Mouse (Mus musculus) hindbrain, embryonic 16.5 days (tissue): ENCODE measurements at regions not wholly inside any gene's neighbourhood (a gene's known extent, or its start where the extent isn't known, plus 50 kb on each side); places are given as distances from the start of the nearest gene placed in this dataset.

ENCODE experiments used
- ATAC-seq: fragments of 200-750 bp; cut with Nextera tagmentation; 2 replicates; pipeline ENCODE4 v1.8.0; 2017; ENCODE audit warnings: moderate TSS enrichment, moderate library complexity
- H3K27ac ChIP-seq: fragments of 300-500 bp; sonication (generic); 2 replicates; pipeline ENCODE4 v1.5.1; 2014; ENCODE audit warnings: low read depth, mild to moderate bottlenecking, control low read depth, low read length, moderate library complexity
- H3K27me3 ChIP-seq: fragments of 300-500 bp; sonication (generic); replicated peaks from 2 replicates; pipeline ENCODE4 v1.6.1; 2014; ENCODE audit warnings: low read length; ENCODE audit not compliant: control insufficient read depth, insufficient read depth
- H3K36me3 ChIP-seq: fragments of 300-500 bp; sonication (generic); 2 replicates; pipeline ENCODE4 v1.6.1; 2014; ENCODE audit warnings: mild to moderate bottlenecking, low read length, moderate library complexity, mixed read lengths; ENCODE audit not compliant: control insufficient read depth, insufficient read depth
- H3K4me1 ChIP-seq: fragments of 300-500 bp; sonication (generic); 2 replicates; pipeline ENCODE4 v1.6.1; 2014; ENCODE audit warnings: low read depth, low read length; ENCODE audit not compliant: control insufficient read depth, insufficient read depth
- H3K4me2 ChIP-seq: fragments of 300-500 bp; sonication (generic); 2 replicates; pipeline ENCODE4 v1.6.1; 2014; ENCODE audit warnings: mild to moderate bottlenecking, low read length, control low read depth, moderate library complexity
- H3K4me3 ChIP-seq: fragments of 300-500 bp; sonication (generic); 2 replicates; pipeline ENCODE4 v1.5.1; 2014; ENCODE audit warnings: mild to moderate bottlenecking, low read length, control low read depth, moderate library complexity
- H3K9ac ChIP-seq: fragments of 300-500 bp; sonication (generic); 2 replicates; pipeline ENCODE4 v1.6.1; 2014; ENCODE audit warnings: low read depth, mild to moderate bottlenecking, control low read depth, low read length, moderate library complexity
- H3K9me3 ChIP-seq: fragments of 300-500 bp; sonication (generic); 2 replicates; pipeline ENCODE4 v1.6.1; 2014; ENCODE audit warnings: mild to moderate bottlenecking, low read length, moderate library complexity; ENCODE audit not compliant: control insufficient read depth
- WGBS: fragments of 180-500 bp; shearing (Covaris S2); extraction: QIAGEN DNeasy Blood & Tissue Kit; methylation state at CpG from one replicate; pipeline ENCODE4 v1.1.7; 2014; 5-methylcytosine and 5-hydroxymethylcytosine counted together

- Histone ChIP-seq H3K36me3 (no peaks in the 10 kb centered on the region), H3K27ac (no peak overlapping the region), H3K4me3 (no peak overlapping the region), H3K9ac (no peak overlapping the region), H3K4me2 (no peak overlapping the region), H3K27me3 (no peaks in the 10 kb centered on the region), H3K9me3 (no peaks in the 10 kb centered on the region), H3K4me1 (no peaks in the 10 kb centered on the region; the same call in 1 of the 2 replicates)
- 92% methylated on average over 3 of the region's 3 CpGs for whole genome bisulfite sequencing
- no peak for ATAC-seq
These were observed 583.6 kb upstream of the Nr5a2 start for GRCm38 (mm10) chr1:137543828-137544227.

GRCm38 (mm10) chr1:137541453-137541852 lies 581.2 kb upstream of the Nr5a2 start:
- H3K9ac ChIP-seq: no peak overlapping the region
- no peak for ATAC-seq
- H3K4me2 ChIP-seq: no peak overlapping the region
- no peak overlapping the region for H3K4me3 ChIP-seq
- no peaks in the 10 kb centered on the region for H3K27me3 ChIP-seq
- WGBS: 70% methylated on average over 9 of the region's 9 CpGs
- H3K36me3 ChIP-seq: no peaks in the 10 kb centered on the region
- H3K4me1 ChIP-seq: no peaks in the 10 kb centered on the region; the same call in 1 of the 2 replicates
- H3K9me3 ChIP-seq: no peaks in the 10 kb centered on the region
- no peak overlapping the region for H3K27ac ChIP-seq

GRCm38 (mm10) chr1:137539424-137540116 lies 579.3 kb upstream of the Nr5a2 start:
- H3K4me2 ChIP-seq: no peak overlapping the region
- no peak overlapping the region for H3K27ac ChIP-seq
- no peak overlapping the region for H3K9ac ChIP-seq
- no peaks in the 10 kb centered on the region for H3K36me3 ChIP-seq
- WGBS: 79% methylated on average over 12 of the region's 12 CpGs
- no peak for ATAC-seq
- H3K4me1 ChIP-seq: no peaks in the 10 kb centered on the region
- H3K27me3 ChIP-seq: no peaks in the 10 kb centered on the region
- H3K9me3 ChIP-seq: no peaks in the 10 kb centered on the region
- H3K4me3 ChIP-seq: no peak overlapping the region

DNA sequence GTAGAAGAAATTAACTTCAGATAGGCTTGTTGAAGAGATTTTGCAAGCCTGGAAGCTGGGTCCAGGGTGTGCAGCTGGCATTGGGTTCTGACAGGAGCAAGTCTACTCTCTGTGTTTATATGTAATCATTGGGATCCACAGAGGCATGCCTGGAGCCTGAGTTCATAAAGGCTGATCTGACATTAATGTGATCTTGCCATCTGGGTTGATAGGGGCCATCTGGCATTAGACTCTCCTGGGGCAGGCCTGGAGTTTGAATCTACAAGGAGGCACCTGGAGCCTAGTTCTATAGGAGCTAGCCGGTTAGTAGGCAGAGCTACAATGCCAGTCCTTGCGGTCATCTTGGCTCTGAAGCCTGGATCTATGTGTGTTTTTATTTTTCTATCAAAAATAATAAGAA lies 554.5 kb upstream of the Nr5a2 start:
- Histone ChIP-seq H3K27me3 (no peaks in the 10 kb centered on the region), H3K27ac (no peak overlapping the region), H3K9me3 (no peaks in the 10 kb centered on the region), H3K9ac (no peak overlapping the region), H3K4me1 (no peaks in the 10 kb centered on the region), H3K36me3 (no peaks in the 10 kb centered on the region), H3K4me2 (no peak overlapping the region), H3K4me3 (no peak overlapping the region)
- ATAC-seq: peak; percentile 34; the same call in 1 of the 2 replicates
- 55% methylated on average over 2 of the region's 2 CpGs for WGBS

- Histone ChIP-seq H3K27ac (no peak overlapping the region), H3K27me3 (no peaks in the 10 kb centered on the region), H3K9me3 (no peaks in the 10 kb centered on the region), H3K4me1 (no peaks in the 10 kb centered on the region), H3K36me3 (no peaks in the 10 kb centered on the region), H3K9ac (no peak overlapping the region), H3K4me2 (no peak overlapping the region), H3K4me3 (no peak overlapping the region)
- 82% methylated on average over 8 of the region's 8 CpGs for WGBS
- no peak for ATAC-seq
These were observed 543.6 kb upstream of the Nr5a2 start for GRCm38 (mm10) chr1:137503704-137504422.

DNA sequence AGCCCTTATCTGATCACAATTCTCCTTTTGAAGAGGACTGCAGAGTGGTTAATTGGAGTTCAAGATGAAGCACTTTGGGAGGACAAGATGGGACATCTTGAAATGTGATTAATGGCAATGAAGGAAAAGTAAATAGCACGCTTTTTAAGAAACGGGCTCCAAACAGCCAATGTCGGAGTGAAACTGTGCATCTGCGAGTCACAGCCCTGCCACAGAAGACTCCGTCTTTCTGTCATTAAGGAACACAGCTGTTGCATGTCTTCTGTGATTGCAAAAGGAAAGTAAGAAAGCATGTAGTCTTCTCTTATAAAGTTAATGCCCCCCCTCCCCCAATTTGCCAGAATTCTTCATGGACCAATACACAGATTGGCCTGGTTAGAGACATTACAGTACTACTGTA lies 528.0 kb upstream of the Nr5a2 start:
- H3K9ac ChIP-seq: no peak overlapping the region
- H3K4me1 ChIP-seq: no peaks in the 10 kb centered on the region
- ATAC-seq: no peak
- no peak overlapping the region for H3K4me3 ChIP-seq
- H3K27me3 ChIP-seq: no peaks in the 10 kb centered on the region
- H3K4me2 ChIP-seq: no peak overlapping the region
- H3K9me3 ChIP-seq: no peaks in the 10 kb centered on the region
- no peak overlapping the region for H3K27ac ChIP-seq
- H3K36me3 ChIP-seq: no peaks in the 10 kb centered on the region
- WGBS: 77% methylated on average over 5 of the region's 5 CpGs

- Histone ChIP-seq H3K27ac (no peak overlapping the region), H3K4me3 (no peak overlapping the region), H3K27me3 (no peaks in the 10 kb centered on the region), H3K9ac (no peak overlapping the region), H3K4me1 (no peaks in the 10 kb centered on the region), H3K36me3 (no peaks in the 10 kb centered on the region), H3K4me2 (no peak overlapping the region), H3K9me3 (no peaks in the 10 kb centered on the region)
- WGBS: 54% methylated on average over 1 of the region's 1 CpGs
- ATAC-seq: no peak
These were observed 518.2 kb upstream of the Nr5a2 start for GRCm38 (mm10) chr1:137478459-137478858.

GRCm38 (mm10) chr1:137477239-137477638 lies 517.0 kb upstream of the Nr5a2 start:
- WGBS: 79% methylated on average over 3 of the region's 3 CpGs
- H3K36me3 ChIP-seq: no peaks in the 10 kb centered on the region
- no peak overlapping the region for H3K4me3 ChIP-seq
- no peak overlapping the region for H3K27ac ChIP-seq
- H3K4me1 ChIP-seq: no peaks in the 10 kb centered on the region
- no peaks in the 10 kb centered on the region for H3K27me3 ChIP-seq
- H3K9me3 ChIP-seq: no peaks in the 10 kb centered on the region
- ATAC-seq: no peak
- H3K9ac ChIP-seq: no peak overlapping the region
- no peak overlapping the region for H3K4me2 ChIP-seq

- Histone ChIP-seq H3K4me1 (no peaks in the 10 kb centered on the region), H3K9ac (no peak overlapping the region), H3K27me3 (no peaks in the 10 kb centered on the region), H3K4me3 (no peak overlapping the region), H3K27ac (no peak overlapping the region), H3K4me2 (no peak overlapping the region), H3K9me3 (no peaks in the 10 kb centered on the region), H3K36me3 (no peaks in the 10 kb centered on the region)
- 84% methylated on average over 4 of the region's 4 CpGs for WGBS
- ATAC-seq: no peak
These were observed 514.6 kb upstream of the Nr5a2 start for GRCm38 (mm10) chr1:137474858-137475257.
